Mouse (Mus musculus) embryonic stem cell, embryonic (primary cell): ENCODE data around the gene Chrna5.

Experiments
- CTCF ChIA-PET, 4 experiments: fragments of 300-600 bp in 2 of 4; fragments of 350-600 bp in 2 of 4; sonication (Branson Sonifier 250); formaldehyde crosslinking; loops; one replicate each; lab custom pipeline; 2022; ENCODE audit warnings: inconsistent platforms in 2 of 4; lab: Charles Lee
- POLR2A ChIA-PET, 4 experiments: fragments of 300-600 bp in 2 of 4; fragments of 350-600 bp in 2 of 4; sonication (Branson Sonifier 250); formaldehyde crosslinking; loops; one replicate each; lab custom pipeline; 2022; ENCODE audit warnings: antibody characterized with exemption in 4 of 4, inconsistent platforms in 1 of 4; lab: Charles Lee

Gene Chrna5

DNA sequence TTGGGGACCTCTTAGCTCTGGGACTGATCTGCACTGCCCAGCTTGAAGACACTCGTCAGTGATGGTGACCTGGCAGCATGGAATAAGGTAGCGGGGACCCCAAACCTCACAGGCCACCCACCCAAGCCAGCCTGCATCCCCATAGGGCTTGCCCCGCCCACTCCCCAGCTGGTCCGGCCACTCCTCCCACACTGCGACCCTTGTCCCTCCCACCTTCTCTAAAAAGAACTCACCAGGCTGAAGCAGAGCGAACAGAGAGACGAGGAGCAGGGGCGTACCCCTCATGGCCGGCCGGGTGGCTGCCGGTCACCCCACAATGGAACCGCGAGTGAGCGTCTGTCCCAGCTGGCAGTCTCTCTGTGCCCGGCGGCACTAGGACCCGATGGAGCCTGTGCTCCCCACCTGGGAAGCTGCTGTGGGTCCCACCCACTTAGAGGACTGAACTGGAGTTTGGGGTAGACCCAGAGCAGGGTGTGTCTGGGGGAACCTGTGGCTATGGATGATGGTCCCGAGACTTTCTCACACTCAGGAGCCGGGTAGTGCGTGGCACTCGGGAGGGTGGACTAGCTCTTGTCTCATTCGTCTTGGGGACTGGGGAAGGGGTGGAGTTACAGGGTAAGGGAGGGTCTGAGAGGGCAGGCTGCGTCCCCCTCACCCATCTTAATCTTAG lies 67.7 kb downstream of the Chrna5 start, which contains the start of gene Chrnb4:
Gene Chrnb4, minus strand, starts transcription at position 569 of the 670 bp plus-strand sequence.
- POLR2A ChIA-PET = interaction anchor here in 3 of 4 experiments (0.5 to 2.5 kb wide), 16 partner anchors 11 to 1506 kb away, joined by 3 to 13 read pairs (median 3); partner anchors contain the start of genes Ube2q2 (in 1 of the 3) and Wdr61 (in 1 of the 3)
- CTCF ChIA-PET = interaction anchor here (0.5 to 2.9 kb wide), 13 partner anchors 15 to 473 kb away, joined by 3 to 11 read pairs (median 5); partner anchors contain the start of gene Ube2q2 (in 1 of the 4)

DNA sequence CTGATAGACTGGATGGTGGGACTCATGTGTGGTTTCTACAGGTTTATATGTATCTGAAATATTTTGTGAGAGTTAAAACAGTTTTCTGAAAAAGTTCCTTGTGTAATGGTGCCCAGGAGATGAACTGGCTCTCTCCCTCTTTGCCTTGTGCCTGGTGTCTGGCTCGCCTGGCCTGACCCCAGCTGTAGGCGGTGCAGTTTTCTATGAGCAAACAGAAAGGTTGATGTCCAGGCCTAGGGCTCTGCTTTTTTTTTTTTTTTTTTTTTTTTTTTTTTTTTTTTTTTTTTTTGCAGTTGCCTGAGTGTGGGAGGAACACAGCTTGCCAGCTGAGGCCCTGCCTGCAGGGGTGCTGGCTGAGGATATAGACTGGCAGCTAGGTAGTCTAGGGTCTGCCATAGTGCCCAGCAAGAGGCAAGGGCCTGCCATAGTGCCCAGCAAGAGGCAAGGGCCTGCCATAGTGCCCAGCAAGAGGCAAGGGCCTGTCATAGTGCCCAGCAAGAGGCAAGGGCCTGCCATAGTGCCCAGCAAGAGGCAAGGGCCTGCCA lies 74.8 kb downstream of the Chrna5 start:
- ChIA-PET POLR2A (interaction anchor here in 2 of 4 experiments (0.6 to 1.5 kb wide), 5 partner anchors 15 to 42 kb away, joined by 3 to 4 read pairs (median 4); partner anchors contain the start of gene Chrna3 (in 1 of the 2)), CTCF (interaction anchor here (0.6 to 1.7 kb wide), 7 partner anchors 8 to 321 kb away, joined by 3 to 7 read pairs (median 4); partner anchors contain the start of genes Chrna3 (in 1 of the 4) and Wdr61 (in 1 of the 4))
